Mouse (Mus musculus) forebrain, embryonic 15.5 days (tissue): ENCODE measurements around the gene Kif3a. TPM values are rescaled to one million over a fixed set of nuclear protein-coding genes. Genes with fewer than 3 reads are reported as not detected.

ENCODE experiments used
- ATAC-seq: fragments of 200-750 bp; cut with Nextera tagmentation; replicated peaks from 2 replicates; pipeline ENCODE4 v1.8.0; 2017; ENCODE audit warnings: mild to moderate bottlenecking, moderate TSS enrichment, moderate library complexity
- H3K27ac ChIP-seq: fragments of 300-500 bp; sonication (generic); replicated peaks from 2 replicates; pipeline ENCODE4 v1.5.1; 2015; ENCODE audit warnings: mild to moderate bottlenecking, inconsistent platforms
- H3K27me3 ChIP-seq: fragments of 300-500 bp; sonication (generic); 2 replicates; pipeline ENCODE4 v1.6.1; 2015; ENCODE audit warnings: inconsistent platforms
- H3K36me3 ChIP-seq: fragments of 300-500 bp; sonication (generic); 2 replicates; pipeline ENCODE4 v1.6.1; 2015; ENCODE audit warnings: mild to moderate bottlenecking, inconsistent platforms
- H3K4me1 ChIP-seq: fragments of 300-500 bp; sonication (generic); 2 replicates; pipeline ENCODE4 v1.6.1; 2015; ENCODE audit warnings: inconsistent platforms
- H3K4me2 ChIP-seq: fragments of 300-500 bp; sonication (generic); replicated peaks from 2 replicates; pipeline ENCODE4 v1.6.1; 2015; ENCODE audit warnings: mild to moderate bottlenecking, inconsistent platforms
- H3K4me3 ChIP-seq: fragments of 300-500 bp; sonication (generic); 2 replicates; pipeline ENCODE4 v1.5.1; 2015; ENCODE audit warnings: mild to moderate bottlenecking, inconsistent platforms
- H3K9ac ChIP-seq: fragments of 300-500 bp; sonication (generic); replicated peaks from 2 replicates; pipeline ENCODE4 v1.6.1; 2015; ENCODE audit warnings: mild to moderate bottlenecking, inconsistent platforms
- H3K9me3 ChIP-seq: fragments of 300-500 bp; sonication (generic); 2 replicates; pipeline ENCODE4 v1.6.1; 2016; ENCODE audit warnings: inconsistent platforms
- WGBS: fragments of 180-500 bp; shearing (Covaris S2); methylation state at CpG from one replicate; pipeline ENCODE4 v1.1.7; 2015; ENCODE audit warnings: mixed read lengths; 5-methylcytosine and 5-hydroxymethylcytosine counted together
- polyA plus RNA-seq: library from polyadenylated mRNA; unstranded; fragments of >200 nt; fragmentation: Nextera tagmentation; extraction: Ambion mirVana; gene quantifications from 2 replicates; pipeline ENCODE4 v1.2.1, GENCODE M21; 2015

Kif3a gene
- polyA plus RNA-seq, 1 experiment from 2014 or later, result 280 TPM

GRCm38 (mm10) chr11:53590368-53590768, 23.2 kb downstream of the Kif3a start:
- no peaks in the 10 kb centered on the region for H3K27me3 ChIP-seq
- peaks cover 89% of the 10 kb centered on the region for H3K36me3 ChIP-seq
- no peak overlapping the region for H3K27ac ChIP-seq
- ATAC-seq, result no peak
- WGBS, result 40% methylated on average over 15 of the region's 15 CpGs
- no peaks in the 10 kb centered on the region for H3K9me3 ChIP-seq
- H3K9ac ChIP-seq, result no peak overlapping the region
- no peaks in the 10 kb centered on the region for H3K4me1 ChIP-seq
- H3K4me3 ChIP-seq, result no peak overlapping the region
- H3K4me2 ChIP-seq, result no peak overlapping the region

GRCm38 (mm10) chr11:53591116-53591515, 23.9 kb downstream of the Kif3a start:
- Histone ChIP-seq H3K4me3 (no peak overlapping the region), H3K9me3 (no peaks in the 10 kb centered on the region), H3K4me1 (no peaks in the 10 kb centered on the region), H3K27me3 (no peaks in the 10 kb centered on the region), H3K9ac (no peak overlapping the region), H3K27ac (no peak overlapping the region), H3K4me2 (no peak overlapping the region), H3K36me3 (peaks cover 87% of the 10 kb centered on the region)
- no peak for ATAC-seq
- 93% methylated on average over 5 of the region's 5 CpGs for WGBS

- H3K4me3 ChIP-seq, result no peak overlapping the region
- no peak overlapping the region for H3K4me2 ChIP-seq
- 94% methylated on average over 3 of the region's 3 CpGs for WGBS
- peaks cover 26% of the 10 kb centered on the region for H3K36me3 ChIP-seq
- H3K27ac ChIP-seq, result no peak overlapping the region
- H3K9ac ChIP-seq, result no peak overlapping the region
- no peaks in the 10 kb centered on the region for H3K27me3 ChIP-seq
- H3K4me1 ChIP-seq, result peaks cover 5% of the 10 kb centered on the region
- no peaks in the 10 kb centered on the region for H3K9me3 ChIP-seq
- no peak for ATAC-seq
Observed at GRCm38 (mm10) chr11:53604983-53605382, 37.8 kb downstream of the Kif3a start.

- Histone ChIP-seq H3K9me3 (no peaks in the 10 kb centered on the region), H3K4me2 (no peak overlapping the region), H3K4me3 (no peak overlapping the region), H3K27me3 (no peaks in the 10 kb centered on the region), H3K9ac (no peak overlapping the region), H3K4me1 (peaks cover 5% of the 10 kb centered on the region), H3K27ac (no peak overlapping the region), H3K36me3 (peaks cover 20% of the 10 kb centered on the region)
- ATAC-seq, result no peak
- 7% methylated on average over 12 of the region's 12 CpGs for WGBS
Observed at GRCm38 (mm10) chr11:53605609-53606008, 38.4 kb downstream of the Kif3a start.

GRCm38 (mm10) chr11:53609231-53609630, 42.1 kb downstream of the Kif3a start:
- Histone ChIP-seq H3K4me3 (no peak overlapping the region), H3K4me2 (no peak overlapping the region), H3K36me3 (no peaks in the 10 kb centered on the region), H3K9ac (no peak overlapping the region), H3K9me3 (no peaks in the 10 kb centered on the region), H3K27ac (no peak overlapping the region), H3K4me1 (peaks cover 5% of the 10 kb centered on the region), H3K27me3 (no peaks in the 10 kb centered on the region)
- WGBS, result 83% methylated on average over 6 of the region's 6 CpGs
- no peak for ATAC-seq

- Histone ChIP-seq H3K4me1 (peaks cover 5% of the 10 kb centered on the region), H3K9me3 (no peaks in the 10 kb centered on the region), H3K4me2 (no peak overlapping the region), H3K27ac (no peak overlapping the region), H3K27me3 (no peaks in the 10 kb centered on the region), H3K4me3 (no peak overlapping the region), H3K36me3 (no peaks in the 10 kb centered on the region), H3K9ac (no peak overlapping the region)
- no peak for ATAC-seq
- 93% methylated on average over 3 of the region's 3 CpGs for WGBS
Observed at GRCm38 (mm10) chr11:53609672-53610071, 42.5 kb downstream of the Kif3a start.

GRCm38 (mm10) chr11:53615172-53615571, 48.0 kb downstream of the Kif3a start:
- 49% methylated on average over 6 of the region's 6 CpGs for WGBS
- ATAC-seq, result no peak
- H3K27ac ChIP-seq, result no peak overlapping the region

GRCm38 (mm10) chr11:53615575-53615974, 48.4 kb downstream of the Kif3a start:
- H3K36me3 ChIP-seq, result no peaks in the 10 kb centered on the region
- H3K27ac ChIP-seq, result no peak overlapping the region
- 90% methylated on average over 8 of the region's 8 CpGs for WGBS
- no peak for ATAC-seq
- H3K9me3 ChIP-seq, result no peaks in the 10 kb centered on the region
- no peak overlapping the region for H3K9ac ChIP-seq
- H3K4me1 ChIP-seq, result no peaks in the 10 kb centered on the region
- H3K4me3 ChIP-seq, result no peak overlapping the region
- H3K27me3 ChIP-seq, result no peaks in the 10 kb centered on the region
- H3K4me2 ChIP-seq, result no peak overlapping the region

More at GRCm38 (mm10) chr11:53615172-53615571, 48.0 kb downstream of the Kif3a start:
- no peak overlapping the region for H3K4me2 ChIP-seq
- no peak overlapping the region for H3K4me3 ChIP-seq
- no peak overlapping the region for H3K9ac ChIP-seq
- H3K9me3 ChIP-seq, result no peaks in the 10 kb centered on the region
- H3K36me3 ChIP-seq, result no peaks in the 10 kb centered on the region
- H3K27me3 ChIP-seq, result no peaks in the 10 kb centered on the region
- H3K4me1 ChIP-seq, result no peaks in the 10 kb centered on the region

- Histone ChIP-seq H3K27me3 (no peaks in the 10 kb centered on the region), H3K9me3 (no peaks in the 10 kb centered on the region), H3K4me3 (no peak overlapping the region), H3K36me3 (no peaks in the 10 kb centered on the region), H3K27ac (no peak overlapping the region), H3K9ac (no peak overlapping the region), H3K4me2 (no peak overlapping the region), H3K4me1 (no peaks in the 10 kb centered on the region)
- WGBS, result 89% methylated on average over 8 of the region's 8 CpGs
- no peak for ATAC-seq
Observed at GRCm38 (mm10) chr11:53616748-53617558, 49.8 kb downstream of the Kif3a start.

- Histone ChIP-seq H3K9ac (no peak overlapping the region), H3K36me3 (no peaks in the 10 kb centered on the region), H3K4me2 (no peak overlapping the region), H3K27me3 (no peaks in the 10 kb centered on the region), H3K4me1 (no peaks in the 10 kb centered on the region), H3K27ac (no peak overlapping the region), H3K9me3 (no peaks in the 10 kb centered on the region), H3K4me3 (no peak overlapping the region)
- ATAC-seq, result no peak
- 60% methylated on average over 4 of the region's 4 CpGs for WGBS
Observed at GRCm38 (mm10) chr11:53617562-53618109, 50.5 kb downstream of the Kif3a start.

- no peak within 1 kb of the TSS for H3K9ac ChIP-seq
- H3K27me3 ChIP-seq, result no peaks in the 10 kb centered on the region
- no peak within 1 kb of the TSS for H3K27ac ChIP-seq
- H3K9me3 ChIP-seq, result no peaks in the 10 kb centered on the region
- no peak for ATAC-seq
- H3K4me3 ChIP-seq, result no peak within 1 kb of the TSS
- WGBS, result 86% methylated on average over 7 of the region's 7 CpGs
- H3K4me1 ChIP-seq, result no peaks in the 10 kb centered on the region
- H3K36me3 ChIP-seq, result no peaks in the 10 kb centered on the region
- no peak within 1 kb of the TSS for H3K4me2 ChIP-seq
Observed at GRCm38 (mm10) chr11:53618619-53619198, 51.5 kb downstream of the Kif3a start, which contains the start of gene Il4. Gene Il4, minus strand, starts transcription at chr11:53618669.

- no peaks in the 10 kb centered on the region for H3K36me3 ChIP-seq
- WGBS, result 67% methylated on average over 6 of the region's 6 CpGs
- no peaks in the 10 kb centered on the region for H3K4me1 ChIP-seq
- H3K9me3 ChIP-seq, result no peaks in the 10 kb centered on the region
- H3K27me3 ChIP-seq, result no peaks in the 10 kb centered on the region
- no peak overlapping the region for H3K4me3 ChIP-seq
- H3K9ac ChIP-seq, result no peak overlapping the region
- H3K27ac ChIP-seq, result no peak overlapping the region
- no peak overlapping the region for H3K4me2 ChIP-seq
- ATAC-seq, result no peak
Observed at GRCm38 (mm10) chr11:53619428-53619827, 52.2 kb downstream of the Kif3a start.
